Mouse (Mus musculus) ES-E14 (cell line): ENCODE data around the gene Eif4e3. TPM values are rescaled to one million over a fixed set of nuclear protein-coding genes. Genes with fewer than 3 reads are reported as not detected.

Experiments used
- DNase-seq: peaks from one replicate; pipeline ENCODE4 v3.0.0-alpha.2; 2013; ENCODE audit warnings: low read depth, low spot score
- H3K27ac ChIP-seq: 2 replicates; pipeline ENCODE4 v1.5.1; 2012; ENCODE audit warnings: low read depth, mild to moderate bottlenecking, low read length, moderate library complexity, mixed read lengths; ENCODE audit not compliant: poor library complexity, insufficient read depth, severe bottlenecking
- H3K36me3 ChIP-seq: 2 replicates; pipeline ENCODE4 v1.6.1; 2012; ENCODE audit warnings: mild to moderate bottlenecking, low read length, moderate library complexity, mixed read lengths; ENCODE audit not compliant: control insufficient read depth, poor library complexity, insufficient read depth, severe bottlenecking
- H3K4me1 ChIP-seq, 2 experiments: fragments of 150-350 bp in 1 of 2; sonication (generic) in 1 of 2; 2 replicates each; pipeline ENCODE4 v1.6.1; 2012; ENCODE audit warnings: low read length in 2 of 2, mild to moderate bottlenecking in 1 of 2, mixed read lengths in 1 of 2; ENCODE audit not compliant: control insufficient read depth in 2 of 2, insufficient read depth in 2 of 2, poor library complexity in 1 of 2
- H3K4me3 ChIP-seq, 2 experiments: fragments of 150-350 bp in 1 of 2; sonication (generic) in 1 of 2; 2 replicates each; pipeline ENCODE4 v1.5.1; 2012; ENCODE audit warnings: low read length in 2 of 2, low read depth in 1 of 2, mild to moderate bottlenecking in 1 of 2, mixed read lengths in 1 of 2; ENCODE audit not compliant: insufficient read depth in 1 of 2, poor library complexity in 1 of 2, severe bottlenecking in 1 of 2
- H3K9ac ChIP-seq: 2 replicates; pipeline ENCODE4 v1.6.1; 2012; ENCODE audit warnings: low read depth, mild to moderate bottlenecking, low read length, mixed read lengths; ENCODE audit not compliant: poor library complexity, insufficient read depth, severe bottlenecking
- H3K9me3 ChIP-seq: fragments of 150-350 bp; sonication (generic); 2 replicates; pipeline ENCODE4 v1.6.1; 2012; ENCODE audit warnings: low read depth, mild to moderate bottlenecking, low read length; ENCODE audit not compliant: control insufficient read depth, insufficient read depth
- CHD2 ChIP-seq: IDR thresholded peaks from 2 replicates; pipeline ENCODE4 v1.6.1; 2014; ENCODE audit warnings: mild to moderate bottlenecking, low read depth, low read length, inconsistent platforms
- HCFC1 ChIP-seq: IDR thresholded peaks from 2 replicates; pipeline ENCODE4 v1.6.1; 2012; ENCODE audit warnings: low read length, inconsistent platforms, borderline replicate concordance; ENCODE audit not compliant: insufficient read depth
- MAFK ChIP-seq: IDR thresholded peaks from 2 replicates; pipeline ENCODE4 v1.6.1; 2014; ENCODE audit warnings: mild to moderate bottlenecking, low read depth, low read length, inconsistent platforms; ENCODE audit not compliant: insufficient read depth
- ZC3H11A ChIP-seq: IDR thresholded peaks from 2 replicates; pipeline ENCODE4 v1.6.1; 2012; ENCODE audit warnings: low read depth, mild to moderate bottlenecking, inconsistent platforms, low read length, borderline replicate concordance
- ZNF384 ChIP-seq: IDR thresholded peaks from 2 replicates; pipeline ENCODE4 v1.6.1; 2012; ENCODE audit warnings: low read depth, low read length, inconsistent platforms
- in situ Hi-C, 2 experiments: fragments of 600-800 bp; cut with MboI; formaldehyde crosslinking; loops; one replicate each; pipeline ENCODE4 v1.15.1; 2025; ENCODE audit warnings: low sequenced_read_pairs in 2 of 2, inconsistent platforms in 1 of 2; ENCODE audit not compliant: unreplicated experiment in 2 of 2
- total RNA-seq: library from RNA; depleted of rRNA; stranded (reverse); fragments of 300-350 nt; gene quantifications from 2 replicates; pipeline ENCODE4 v1.2.3, GENCODE M21; 2012

Eif4e3 gene
- total RNA-seq, 1 experiment: 1.4 TPM

GRCm38 (mm10) chr6:99660443-99660842 is 6.1 kb downstream of the Eif4e3 start:
- Histone ChIP-seq H3K9ac (no peak overlapping the region), H3K4me3 (no peak overlapping the region), H3K9me3 (no peaks in the 10 kb centered on the region), H3K4me1 (no peaks in the 10 kb centered on the region), H3K36me3 (no peaks in the 10 kb centered on the region), H3K27ac (no peak overlapping the region)
- no peak for DNase-seq
- in situ Hi-C loops: no loop called here
- TF ChIP-seq CHD2: no peak

GRCm38 (mm10) chr6:99658586-99658985 is 8.0 kb downstream of the Eif4e3 start:
- Histone ChIP-seq H3K27ac (no peak overlapping the region; the same call in 1 of the 2 replicates), H3K9me3 (no peaks in the 10 kb centered on the region), H3K4me1 (no peaks in the 10 kb centered on the region), H3K4me3 (no peak overlapping the region), H3K9ac (no peak overlapping the region), H3K36me3 (no peaks in the 10 kb centered on the region)
- TF ChIP-seq HCFC1 (no peak), ZNF384 (no peak), CHD2 (no peak), MAFK (no peak), ZC3H11A (no peak)
- no peak for DNase-seq
- in situ Hi-C loops: no loop called here

GRCm38 (mm10) chr6:99656088-99656487 is 10.5 kb downstream of the Eif4e3 start:
- H3K9ac ChIP-seq: no peak overlapping the region
- no peak overlapping the region for H3K27ac ChIP-seq
- no peaks in the 10 kb centered on the region for H3K9me3 ChIP-seq
- no peaks in the 10 kb centered on the region for H3K4me1 ChIP-seq
- no peak overlapping the region for H3K4me3 ChIP-seq
- DNase-seq: no peak
- in situ Hi-C loops: no loop called here
- TF ChIP-seq ZNF384 (no peak), CHD2 (no peak), ZC3H11A (no peak), MAFK (no peak), HCFC1 (no peak)
- no peaks in the 10 kb centered on the region for H3K36me3 ChIP-seq

- in situ Hi-C loops: no loop called here
Measured at GRCm38 (mm10) chr6:99655488-99655887, 11.1 kb downstream of the Eif4e3 start.

GRCm38 (mm10) chr6:99654343-99654742 is 12.2 kb downstream of the Eif4e3 start:
- no peaks in the 10 kb centered on the region for H3K36me3 ChIP-seq
- H3K4me3 ChIP-seq: no peak overlapping the region
- H3K4me1 ChIP-seq: no peaks in the 10 kb centered on the region
- TF ChIP-seq CHD2 (no peak), ZC3H11A (no peak), MAFK (no peak), ZNF384 (no peak), HCFC1 (no peak)
- no peak overlapping the region for H3K27ac ChIP-seq
- no peak for DNase-seq
- H3K9ac ChIP-seq: no peak overlapping the region
- in situ Hi-C loops: no loop called here
- no peaks in the 10 kb centered on the region for H3K9me3 ChIP-seq

More at GRCm38 (mm10) chr6:99655488-99655887, 11.1 kb downstream of the Eif4e3 start:
- no peak overlapping the region for H3K27ac ChIP-seq
- no peak overlapping the region for H3K9ac ChIP-seq
- no peak for DNase-seq
- H3K4me3 ChIP-seq: no peak overlapping the region
- no peaks in the 10 kb centered on the region for H3K9me3 ChIP-seq
- H3K36me3 ChIP-seq: no peaks in the 10 kb centered on the region
- H3K4me1 ChIP-seq: no peaks in the 10 kb centered on the region
- TF ChIP-seq ZC3H11A: no peak
- TF ChIP-seq CHD2: no peak
- TF ChIP-seq ZNF384: no peak
- TF ChIP-seq HCFC1: no peak
- no peak for TF ChIP-seq MAFK
